Mouse (Mus musculus) splenic B cell, adult 2 months (primary cell): ENCODE measurements at regions not wholly inside any gene's neighbourhood (a gene's known extent, or its start where the extent isn't known, plus 50 kb on each side); places are given as distances from the start of the nearest gene placed in this dataset.

Experiments used
- DNase-seq: peaks from one replicate; pipeline ENCODE4 v3.0.0-alpha.2; 2011; ENCODE audit warnings: low read depth, low spot score
- H3K27me3 ChIP-seq: 2 replicates; pipeline ENCODE4 v1.6.1; 2012; ENCODE audit warnings: mild to moderate bottlenecking, low read length, moderate library complexity, mixed read lengths; ENCODE audit not compliant: control insufficient read depth, poor library complexity, insufficient read depth, severe bottlenecking
- H3K36me3 ChIP-seq: 2 replicates; pipeline ENCODE4 v1.6.1; 2012; ENCODE audit warnings: mild to moderate bottlenecking, low read length, moderate library complexity, mixed read lengths; ENCODE audit not compliant: control insufficient read depth, poor library complexity, insufficient read depth, severe bottlenecking

GRCm38 (mm10) chr12:26821257-26821968 is 352.4 kb downstream of the Cmpk2 start:
- Histone ChIP-seq H3K27me3 (no peaks in the 10 kb centered on the region), H3K36me3 (no peaks in the 10 kb centered on the region)
- DNase-seq = no peak

GRCm38 (mm10) chr12:26817866-26818265 is 348.9 kb downstream of the Cmpk2 start:
- Histone ChIP-seq H3K27me3 (no peaks in the 10 kb centered on the region), H3K36me3 (no peaks in the 10 kb centered on the region)
- no peak for DNase-seq

GRCm38 (mm10) chr12:26815771-26816170 is 346.8 kb downstream of the Cmpk2 start:
- no peak for DNase-seq
- no peaks in the 10 kb centered on the region for H3K27me3 ChIP-seq
- no peaks in the 10 kb centered on the region for H3K36me3 ChIP-seq

GRCm38 (mm10) chr12:26810565-26811177 is 341.7 kb downstream of the Cmpk2 start:
- DNase-seq = no peak
- Histone ChIP-seq H3K36me3 (no peaks in the 10 kb centered on the region), H3K27me3 (no peaks in the 10 kb centered on the region; the same call in 1 of the 2 replicates)

- no peaks in the 10 kb centered on the region for H3K36me3 ChIP-seq
- DNase-seq = no peak
- H3K27me3 ChIP-seq = no peaks in the 10 kb centered on the region; the same call in 1 of the 2 replicates
Observed at GRCm38 (mm10) chr12:26809670-26810069, 340.7 kb downstream of the Cmpk2 start.

GRCm38 (mm10) chr12:26802542-26802941 is 333.5 kb downstream of the Cmpk2 start:
- Histone ChIP-seq H3K27me3 (no peaks in the 10 kb centered on the region), H3K36me3 (no peaks in the 10 kb centered on the region)
- DNase-seq = no peak

GRCm38 (mm10) chr12:26799310-26799709 is 330.3 kb downstream of the Cmpk2 start:
- no peaks in the 10 kb centered on the region for H3K36me3 ChIP-seq
- no peak for DNase-seq
- no peaks in the 10 kb centered on the region for H3K27me3 ChIP-seq

GRCm38 (mm10) chr12:26796367-26796766 is 327.4 kb downstream of the Cmpk2 start:
- no peaks in the 10 kb centered on the region for H3K36me3 ChIP-seq

GRCm38 (mm10) chr12:26789336-26789846 is 320.4 kb downstream of the Cmpk2 start:
- no peak for DNase-seq
- no peaks in the 10 kb centered on the region for H3K27me3 ChIP-seq

More at GRCm38 (mm10) chr12:26796367-26796766, 327.4 kb downstream of the Cmpk2 start:
- no peak for DNase-seq
- H3K27me3 ChIP-seq = no peaks in the 10 kb centered on the region

GRCm38 (mm10) chr12:26785550-26785949 is 316.5 kb downstream of the Cmpk2 start:
- no peaks in the 10 kb centered on the region for H3K27me3 ChIP-seq
- H3K36me3 ChIP-seq = no peaks in the 10 kb centered on the region
- DNase-seq = no peak

More at GRCm38 (mm10) chr12:26789336-26789846, 320.4 kb downstream of the Cmpk2 start:
- H3K36me3 ChIP-seq = no peaks in the 10 kb centered on the region

- no peaks in the 10 kb centered on the region for H3K27me3 ChIP-seq
Observed at GRCm38 (mm10) chr12:26784426-26784825, 315.4 kb downstream of the Cmpk2 start.

GRCm38 (mm10) chr12:26783800-26784199 is 314.8 kb downstream of the Cmpk2 start:
- no peaks in the 10 kb centered on the region for H3K27me3 ChIP-seq
- H3K36me3 ChIP-seq = no peaks in the 10 kb centered on the region
- no peak for DNase-seq

More at GRCm38 (mm10) chr12:26784426-26784825, 315.4 kb downstream of the Cmpk2 start:
- no peaks in the 10 kb centered on the region for H3K36me3 ChIP-seq
- no peak for DNase-seq

- no peak for DNase-seq
- no peaks in the 10 kb centered on the region for H3K36me3 ChIP-seq
- H3K27me3 ChIP-seq = no peaks in the 10 kb centered on the region
Observed at GRCm38 (mm10) chr12:26781537-26781936, 312.5 kb downstream of the Cmpk2 start.

GRCm38 (mm10) chr12:26778796-26779195 is 309.8 kb downstream of the Cmpk2 start:
- no peak for DNase-seq
- H3K27me3 ChIP-seq = no peaks in the 10 kb centered on the region
- no peaks in the 10 kb centered on the region for H3K36me3 ChIP-seq

- no peak for DNase-seq
- Histone ChIP-seq H3K36me3 (no peaks in the 10 kb centered on the region), H3K27me3 (no peaks in the 10 kb centered on the region)
Observed at GRCm38 (mm10) chr12:26776986-26777385, 308.0 kb downstream of the Cmpk2 start.
